Mouse (Mus musculus): ENCODE data around the gene Metap2. TPM values are rescaled to one million over a fixed set of nuclear protein-coding genes. Genes with fewer than 3 reads are reported as not detected.
"Not testable (repeated sequence)": the region's sequence is repeated elsewhere in the genome, so short reads cannot be mapped to it uniquely, and the experiment has no call there.

Metap2 gene
- polyA plus RNA-seq, 1 experiment: 146 TPM

GRCm38 (mm10) chr10:93846706-93847105 lies 50.2 kb downstream of the Metap2 start:
- H3K36me3 ChIP-seq (ENCODE audit: control insufficient read depth): no peaks in the 10 kb centered on the region
- no peak overlapping the region for H3K4me3 ChIP-seq (replicated peaks)
- no peak for TF ChIP-seq GATA1 (IDR thresholded peaks at IDR 0.05; ENCODE audit: low read length)
- no peak for TF ChIP-seq TAL1 (IDR thresholded peaks at IDR 0.05; ENCODE audit: low read length)
- H3K9me3 ChIP-seq (ENCODE audit: control insufficient read depth, low read length): peaks cover 9% of the 10 kb centered on the region
- H3K4me1 ChIP-seq (ENCODE audit: control insufficient read depth): no peaks in the 10 kb centered on the region
- H3K27me3 ChIP-seq (ENCODE audit: control insufficient read depth): no peaks in the 10 kb centered on the region

- not testable (repeated sequence) for H3K4me3 ChIP-seq (replicated peaks); H3K9me3 ChIP-seq (ENCODE audit: control insufficient read depth, low read length); H3K36me3 ChIP-seq (ENCODE audit: control insufficient read depth)
- Histone ChIP-seq H3K27me3 (ENCODE audit: control insufficient read depth) (peaks cover 68% of the 10 kb centered on the region), H3K4me1 (ENCODE audit: control insufficient read depth) (peaks cover 13% of the 10 kb centered on the region)
Measured at GRCm38 (mm10) chr10:93835115-93835514, 61.8 kb downstream of the Metap2 start.

- Histone ChIP-seq H3K27me3 (ENCODE audit: control insufficient read depth) (peaks cover 76% of the 10 kb centered on the region), H3K4me3 (replicated peaks) (peak overlapping the region; percentile 62), H3K9me3 (ENCODE audit: control insufficient read depth, low read length) (peaks cover 8% of the 10 kb centered on the region), H3K4me1 (ENCODE audit: control insufficient read depth) (peaks cover 13% of the 10 kb centered on the region), H3K36me3 (ENCODE audit: control insufficient read depth) (no peaks in the 10 kb centered on the region)
- TF ChIP-seq GATA1 (IDR thresholded peaks at IDR 0.05; ENCODE audit: low read length) (no peak), TAL1 (IDR thresholded peaks at IDR 0.05; ENCODE audit: low read length) (no peak)
Measured at GRCm38 (mm10) chr10:93834394-93834745, 62.5 kb downstream of the Metap2 start.

- Histone ChIP-seq H3K9me3 (ENCODE audit: control insufficient read depth, low read length) (peaks cover 8% of the 10 kb centered on the region), H3K27me3 (ENCODE audit: control insufficient read depth) (peaks cover 79% of the 10 kb centered on the region), H3K4me1 (ENCODE audit: control insufficient read depth) (peaks cover 13% of the 10 kb centered on the region), H3K4me3 (replicated peaks) (peak overlapping the region; percentile 62), H3K36me3 (ENCODE audit: control insufficient read depth) (no peaks in the 10 kb centered on the region)
- TF ChIP-seq TAL1 (IDR thresholded peaks at IDR 0.05; ENCODE audit: low read length): no peak
Measured at GRCm38 (mm10) chr10:93833699-93834393, 63.0 kb downstream of the Metap2 start.

GRCm38 (mm10) chr10:93833370-93833698 lies 63.6 kb downstream of the Metap2 start:
- Histone ChIP-seq H3K27me3 (ENCODE audit: control insufficient read depth) (peaks cover 81% of the 10 kb centered on the region), H3K4me3 (replicated peaks) (peak overlapping the region; percentile 62), H3K36me3 (ENCODE audit: control insufficient read depth) (no peaks in the 10 kb centered on the region), H3K4me1 (ENCODE audit: control insufficient read depth) (peaks cover 13% of the 10 kb centered on the region), H3K9me3 (ENCODE audit: control insufficient read depth, low read length) (peaks cover 8% of the 10 kb centered on the region)
- TF ChIP-seq TAL1 (IDR thresholded peaks at IDR 0.05; ENCODE audit: low read length) (no peak), GATA1 (IDR thresholded peaks at IDR 0.05; ENCODE audit: low read length) (no peak)

GRCm38 (mm10) chr10:93832811-93833210 lies 64.1 kb downstream of the Metap2 start:
- peaks cover 8% of the 10 kb centered on the region for H3K9me3 ChIP-seq (ENCODE audit: control insufficient read depth, low read length)
- no peak overlapping the region for H3K4me3 ChIP-seq (replicated peaks)
- H3K27me3 ChIP-seq (ENCODE audit: control insufficient read depth): peaks cover 81% of the 10 kb centered on the region
- H3K36me3 ChIP-seq (ENCODE audit: control insufficient read depth): no peaks in the 10 kb centered on the region
- TF ChIP-seq TAL1 (IDR thresholded peaks at IDR 0.05; ENCODE audit: low read length) (no peak), GATA1 (IDR thresholded peaks at IDR 0.05; ENCODE audit: low read length) (no peak)
- peaks cover 13% of the 10 kb centered on the region for H3K4me1 ChIP-seq (ENCODE audit: control insufficient read depth)

- Histone ChIP-seq H3K9me3 (ENCODE audit: control insufficient read depth, low read length) (peaks cover 8% of the 10 kb centered on the region), H3K36me3 (ENCODE audit: control insufficient read depth) (no peaks in the 10 kb centered on the region), H3K4me1 (ENCODE audit: control insufficient read depth) (peaks cover 13% of the 10 kb centered on the region), H3K4me3 (replicated peaks) (no peak overlapping the region), H3K27me3 (ENCODE audit: control insufficient read depth) (peaks cover 84% of the 10 kb centered on the region)
- TF ChIP-seq TAL1 (IDR thresholded peaks at IDR 0.05; ENCODE audit: low read length): no peak
- TF ChIP-seq GATA1 (IDR thresholded peaks at IDR 0.05; ENCODE audit: low read length): no peak
Measured at GRCm38 (mm10) chr10:93831730-93832574, 64.9 kb downstream of the Metap2 start.

GRCm38 (mm10) chr10:93830931-93831729 lies 65.8 kb downstream of the Metap2 start, which contains the start of gene Usp44:
Gene Usp44, plus strand, starts transcription at chr10:93831555.
- Histone ChIP-seq H3K4me3 (replicated peaks) (no peak within 1 kb of the TSS), H3K9me3 (ENCODE audit: control insufficient read depth, low read length) (peaks cover 8% of the 10 kb centered on the region), H3K36me3 (ENCODE audit: control insufficient read depth) (no peaks in the 10 kb centered on the region), H3K4me1 (ENCODE audit: control insufficient read depth) (peaks cover 13% of the 10 kb centered on the region), H3K27me3 (ENCODE audit: control insufficient read depth) (peaks cover 81% of the 10 kb centered on the region)
- TF ChIP-seq GATA1 (IDR thresholded peaks at IDR 0.05; ENCODE audit: low read length): no peak
- no peak for TF ChIP-seq TAL1 (IDR thresholded peaks at IDR 0.05; ENCODE audit: low read length)
